Mouse (Mus musculus) embryonic facial prominence, embryonic 12.5 days (tissue): ENCODE data around the gene Psmb2. TPM values are rescaled to one million over a fixed set of nuclear protein-coding genes. Genes with fewer than 3 reads are reported as not detected.

Experiments used
- ATAC-seq: fragments of 200-750 bp; cut with Nextera tagmentation; 2 replicates; pipeline ENCODE4 v1.8.0; 2017; ENCODE audit not compliant: insufficient number of reproducible peaks, insufficient read depth, low FRiP score, low TSS enrichment
- H3K27ac ChIP-seq: fragments of 300-500 bp; sonication (generic); 2 replicates; pipeline ENCODE4 v1.5.1; 2016; ENCODE audit warnings: mild to moderate bottlenecking
- H3K27me3 ChIP-seq: fragments of 300-500 bp; sonication (generic); 2 replicates; pipeline ENCODE4 v1.6.1; 2016; ENCODE audit warnings: mild to moderate bottlenecking, moderate library complexity
- H3K36me3 ChIP-seq: fragments of 300-500 bp; sonication (generic); 2 replicates; pipeline ENCODE4 v1.6.1; 2016; ENCODE audit warnings: mild to moderate bottlenecking
- H3K4me1 ChIP-seq: fragments of 300-500 bp; sonication (generic); 2 replicates; pipeline ENCODE4 v1.6.1; 2016
- H3K4me2 ChIP-seq: fragments of 300-500 bp; sonication (generic); replicated peaks from 2 replicates; pipeline ENCODE4 v1.6.1; 2016; ENCODE audit warnings: mild to moderate bottlenecking, moderate library complexity
- H3K4me3 ChIP-seq: fragments of 300-500 bp; sonication (generic); 2 replicates; pipeline ENCODE4 v1.5.1; 2016; ENCODE audit warnings: mild to moderate bottlenecking
- H3K9ac ChIP-seq: fragments of 300-500 bp; sonication (generic); 2 replicates; pipeline ENCODE4 v1.6.1; 2016; ENCODE audit warnings: mild to moderate bottlenecking, moderate library complexity
- H3K9me3 ChIP-seq: fragments of 300-500 bp; sonication (generic); 2 replicates; pipeline ENCODE4 v1.6.1; 2016; ENCODE audit warnings: mild to moderate bottlenecking, moderate library complexity
- WGBS: fragments of 180-500 bp; shearing (Covaris S2); methylation state at CpG from one replicate; pipeline ENCODE4 v1.1.7; 2016; 5-methylcytosine and 5-hydroxymethylcytosine counted together
- polyA plus RNA-seq: library from polyadenylated mRNA; unstranded; fragments of >200 nt; fragmentation: Nextera tagmentation; extraction: Ambion mirVana; gene quantifications from 2 replicates; pipeline ENCODE4 v1.2.1, GENCODE M21; 2016

Psmb2 gene
- 459 and 471 TPM in 2 replicates for polyA plus RNA-seq

GRCm38 (mm10) chr4:126677054-126678003 lies at the start of gene Psmb2:
Gene Psmb2, plus strand, starts transcription at chr4:126677630.
- H3K4me3 ChIP-seq = peak within 1 kb of the TSS; percentile 100
- ATAC-seq = peak; percentile 96
- H3K9ac ChIP-seq = peak within 1 kb of the TSS; percentile 99
- 3% methylated on average over 48 of the region's 48 CpGs for WGBS
- peak within 1 kb of the TSS; percentile 92 for H3K4me2 ChIP-seq
- H3K4me1 ChIP-seq = peaks cover 10% of the 10 kb centered on the region
- H3K27me3 ChIP-seq = no peaks in the 10 kb centered on the region
- no peaks in the 10 kb centered on the region for H3K36me3 ChIP-seq
- no peaks in the 10 kb centered on the region for H3K9me3 ChIP-seq
- peak within 1 kb of the TSS; percentile 82 for H3K27ac ChIP-seq

- no peak for ATAC-seq
- 46% methylated on average over 2 of the region's 2 CpGs for WGBS
- H3K27ac ChIP-seq = no peak overlapping the region
Measured at GRCm38 (mm10) chr4:126631922-126632321, 45.5 kb upstream of the Psmb2 start.

GRCm38 (mm10) chr4:126632668-126633067 lies 44.8 kb upstream of the Psmb2 start:
- no peak overlapping the region for H3K27ac ChIP-seq
- no peak for ATAC-seq
- no peak overlapping the region for H3K4me2 ChIP-seq
- no peak overlapping the region for H3K4me3 ChIP-seq
- no peak overlapping the region for H3K9ac ChIP-seq
- H3K9me3 ChIP-seq = no peaks in the 10 kb centered on the region
- peaks cover 16% of the 10 kb centered on the region for H3K27me3 ChIP-seq
- H3K36me3 ChIP-seq = no peaks in the 10 kb centered on the region
- WGBS = 58% methylated on average over 3 of the region's 3 CpGs
- peaks cover 2% of the 10 kb centered on the region; the same call in 1 of the 2 replicates for H3K4me1 ChIP-seq

More at GRCm38 (mm10) chr4:126631922-126632321, 45.5 kb upstream of the Psmb2 start:
- H3K9me3 ChIP-seq = no peaks in the 10 kb centered on the region
- no peak overlapping the region for H3K4me3 ChIP-seq
- no peak overlapping the region for H3K9ac ChIP-seq
- H3K36me3 ChIP-seq = no peaks in the 10 kb centered on the region
- H3K27me3 ChIP-seq = peaks cover 15% of the 10 kb centered on the region
- H3K4me2 ChIP-seq = no peak overlapping the region
- H3K4me1 ChIP-seq = peaks cover 8% of the 10 kb centered on the region; the same call in 1 of the 2 replicates

- no peak overlapping the region for H3K4me3 ChIP-seq
- H3K9ac ChIP-seq = no peak overlapping the region
- no peak for ATAC-seq
- H3K9me3 ChIP-seq = no peaks in the 10 kb centered on the region
- peaks cover 2% of the 10 kb centered on the region; the same call in 1 of the 2 replicates for H3K4me1 ChIP-seq
- H3K27ac ChIP-seq = no peak overlapping the region
- H3K36me3 ChIP-seq = no peaks in the 10 kb centered on the region
- no peak overlapping the region for H3K4me2 ChIP-seq
- 19% methylated on average over 11 of the region's 11 CpGs for WGBS
- H3K27me3 ChIP-seq = peaks cover 16% of the 10 kb centered on the region
Measured at GRCm38 (mm10) chr4:126636330-126636729, 41.1 kb upstream of the Psmb2 start.

- Histone ChIP-seq H3K36me3 (no peaks in the 10 kb centered on the region), H3K4me3 (no peak overlapping the region), H3K4me1 (peaks cover 2% of the 10 kb centered on the region; the same call in 1 of the 2 replicates), H3K4me2 (no peak overlapping the region), H3K9ac (no peak overlapping the region), H3K27me3 (peaks cover 16% of the 10 kb centered on the region), H3K9me3 (no peaks in the 10 kb centered on the region), H3K27ac (no peak overlapping the region)
- 67% methylated on average over 4 of the region's 4 CpGs for WGBS
- no peak for ATAC-seq
Measured at GRCm38 (mm10) chr4:126637446-126637845, 40.0 kb upstream of the Psmb2 start.

GRCm38 (mm10) chr4:126639339-126639738 lies 38.1 kb upstream of the Psmb2 start:
- no peak overlapping the region for H3K4me3 ChIP-seq
- H3K27ac ChIP-seq = no peak overlapping the region
- peaks cover 2% of the 10 kb centered on the region; the same call in 1 of the 2 replicates for H3K4me1 ChIP-seq
- no peak overlapping the region for H3K4me2 ChIP-seq
- no peaks in the 10 kb centered on the region for H3K36me3 ChIP-seq
- WGBS = 69% methylated on average over 7 of the region's 7 CpGs
- no peaks in the 10 kb centered on the region for H3K9me3 ChIP-seq
- no peak for ATAC-seq
- no peak overlapping the region for H3K9ac ChIP-seq
- peaks cover 16% of the 10 kb centered on the region for H3K27me3 ChIP-seq

GRCm38 (mm10) chr4:126641901-126642300 lies 35.5 kb upstream of the Psmb2 start:
- Histone ChIP-seq H3K27ac (no peak overlapping the region), H3K9me3 (no peaks in the 10 kb centered on the region), H3K4me1 (no peaks in the 10 kb centered on the region), H3K4me2 (no peak overlapping the region), H3K4me3 (no peak overlapping the region), H3K27me3 (0 out of 2 replicates have a peak, but pooled peaks cover 2% of the 10 kb centered on the region), H3K36me3 (no peaks in the 10 kb centered on the region), H3K9ac (no peak overlapping the region)
- WGBS = 44% methylated on average over 9 of the region's 9 CpGs
- no peak for ATAC-seq

- no peak overlapping the region for H3K4me2 ChIP-seq
- no peak overlapping the region for H3K27ac ChIP-seq
- no peaks in the 10 kb centered on the region for H3K4me1 ChIP-seq
- H3K4me3 ChIP-seq = no peak overlapping the region
- no peaks in the 10 kb centered on the region for H3K27me3 ChIP-seq
- no peaks in the 10 kb centered on the region for H3K9me3 ChIP-seq
- 65% methylated on average over 4 of the region's 4 CpGs for WGBS
- no peak overlapping the region for H3K9ac ChIP-seq
- no peaks in the 10 kb centered on the region for H3K36me3 ChIP-seq
- no peak for ATAC-seq
Measured at GRCm38 (mm10) chr4:126643815-126644214, 33.6 kb upstream of the Psmb2 start.

- Histone ChIP-seq H3K27ac (no peak overlapping the region), H3K36me3 (no peaks in the 10 kb centered on the region), H3K4me1 (no peaks in the 10 kb centered on the region), H3K9ac (no peak overlapping the region), H3K9me3 (no peaks in the 10 kb centered on the region), H3K4me2 (no peak overlapping the region), H3K4me3 (no peak overlapping the region), H3K27me3 (no peaks in the 10 kb centered on the region)
- ATAC-seq = no peak
- WGBS = 74% methylated on average over 10 of the region's 10 CpGs
Measured at GRCm38 (mm10) chr4:126644333-126644963, 33.0 kb upstream of the Psmb2 start.

- H3K36me3 ChIP-seq = no peaks in the 10 kb centered on the region
- no peak overlapping the region for H3K9ac ChIP-seq
- no peak overlapping the region for H3K4me2 ChIP-seq
- no peaks in the 10 kb centered on the region for H3K4me1 ChIP-seq
- no peak overlapping the region for H3K27ac ChIP-seq
- H3K27me3 ChIP-seq = no peaks in the 10 kb centered on the region
- 37% methylated on average over 24 of the region's 24 CpGs for WGBS
- H3K4me3 ChIP-seq = no peak overlapping the region
- no peak for ATAC-seq
- no peaks in the 10 kb centered on the region for H3K9me3 ChIP-seq
Measured at GRCm38 (mm10) chr4:126647996-126648910, 29.2 kb upstream of the Psmb2 start.

- no peak overlapping the region for H3K4me3 ChIP-seq
- no peaks in the 10 kb centered on the region for H3K27me3 ChIP-seq
- no peak overlapping the region for H3K9ac ChIP-seq
- H3K36me3 ChIP-seq = no peaks in the 10 kb centered on the region
- no peaks in the 10 kb centered on the region for H3K4me1 ChIP-seq
- no peaks in the 10 kb centered on the region for H3K9me3 ChIP-seq
- ATAC-seq = no peak
- no peak overlapping the region for H3K4me2 ChIP-seq
- H3K27ac ChIP-seq = no peak overlapping the region
- WGBS = 79% methylated on average over 5 of the region's 5 CpGs
Measured at GRCm38 (mm10) chr4:126653148-126653547, 24.3 kb upstream of the Psmb2 start.
